Mouse (Mus musculus) MEL (cell line): ENCODE results near the gene Ttc39a. TPM values are rescaled to one million over a fixed set of nuclear protein-coding genes. Genes with fewer than 3 reads are reported as not detected.

Source experiments
- DNase-seq: peaks from one replicate; pipeline ENCODE4 v3.0.0; 2011; ENCODE audit warnings: low read depth, low spot score
- H3K27ac ChIP-seq: 2 replicates; pipeline ENCODE4 v1.5.1; 2012; ENCODE audit warnings: low read depth, mild to moderate bottlenecking, control low read depth, low read length, moderate library complexity; ENCODE audit not compliant: control insufficient read depth
- H3K27me3 ChIP-seq, 2 experiments: fragments of 150-350 bp in 1 of 2; sonication (generic) in 1 of 2; 2 replicates each; pipeline ENCODE4 v1.6.1; 2012; ENCODE audit warnings: low read length in 2 of 2, mild to moderate bottlenecking in 2 of 2, improper control_type of control experiment in 1 of 2, moderate library complexity in 1 of 2; ENCODE audit not compliant: insufficient read depth in 2 of 2, control insufficient read depth in 1 of 2
- H3K36me3 ChIP-seq, 2 experiments: 2 replicates each; pipeline ENCODE4 v1.6.1; 2012 to 2014; ENCODE audit warnings: low read length in 2 of 2, improper control_type of control experiment in 1 of 2, inconsistent platforms in 1 of 2, mild to moderate bottlenecking in 1 of 2; ENCODE audit not compliant: insufficient read depth in 2 of 2, control insufficient read depth in 1 of 2
- H3K4me1 ChIP-seq, 2 experiments: fragments of 150-350 bp in 1 of 2; sonication (generic) in 1 of 2; 2 replicates each; pipeline ENCODE4 v1.6.1; 2012; ENCODE audit warnings: low read length in 2 of 2, improper control_type of control experiment in 1 of 2, mild to moderate bottlenecking in 1 of 2; ENCODE audit not compliant: insufficient read depth in 2 of 2, control insufficient read depth in 1 of 2
- H3K4me3 ChIP-seq, 2 experiments: fragments of 150-350 bp in 1 of 2; sonication (generic) in 1 of 2; 2 replicates each; pipeline ENCODE4 v1.5.1; 2012; ENCODE audit warnings: low read depth in 2 of 2, low read length in 2 of 2, mild to moderate bottlenecking in 2 of 2, moderate library complexity in 2 of 2, control low read depth in 1 of 2, improper control_type of control experiment in 1 of 2; ENCODE audit not compliant: control insufficient read depth in 1 of 2, insufficient read depth in 1 of 2
- H3K79me2 ChIP-seq: 2 replicates; pipeline ENCODE4 v1.6.1; 2012; ENCODE audit warnings: mild to moderate bottlenecking, low read length, moderate library complexity; ENCODE audit not compliant: control insufficient read depth, poor library complexity, insufficient read depth
- H3K9ac ChIP-seq: 2 replicates; pipeline ENCODE4 v1.6.1; 2012; ENCODE audit warnings: low read depth, mild to moderate bottlenecking, control low read depth, low read length, moderate library complexity; ENCODE audit not compliant: control insufficient read depth, poor library complexity, severe bottlenecking
- H3K9me3 ChIP-seq: fragments of 150-350 bp; sonication (generic); replicated peaks from 2 replicates; pipeline ENCODE4 v1.6.1; 2012; ENCODE audit warnings: mild to moderate bottlenecking, low read length, improper control_type of control experiment, moderate library complexity; ENCODE audit not compliant: insufficient read depth
- CTCF ChIP-seq, 3 experiments: IDR thresholded peaks in 2 of 3; conservative IDR thresholded peaks in 1 of 3; 2 replicates each; pipeline ENCODE4 v1.5.1; 2011 to 2012; ENCODE audit warnings: low read length in 3 of 3, low read depth in 2 of 3, mild to moderate bottlenecking in 2 of 3, improper control_type of control experiment in 1 of 3, inconsistent platforms in 1 of 3, mixed read lengths in 1 of 3, moderate library complexity in 1 of 3; ENCODE audit not compliant: control insufficient read depth in 1 of 3, insufficient read depth in 1 of 3, poor library complexity in 1 of 3, severe bottlenecking in 1 of 3
- E2F4 ChIP-seq: IDR thresholded peaks from 2 replicates; pipeline ENCODE4 v1.6.1; 2011; ENCODE audit warnings: low read depth, low read length, improper control_type of control experiment, borderline replicate concordance
- EP300 ChIP-seq, 2 experiments: IDR thresholded peaks; 2 replicates each; pipeline ENCODE4 v1.6.1; 2011; ENCODE audit warnings: improper control_type of control experiment in 2 of 2, low read length in 2 of 2, low read depth in 1 of 2, mild to moderate bottlenecking in 1 of 2
- ETS1 ChIP-seq: IDR thresholded peaks from 2 replicates; pipeline ENCODE4 v1.6.1; 2012; ENCODE audit warnings: low read depth, mild to moderate bottlenecking, inconsistent platforms, low read length, improper control_type of control experiment, moderate library complexity
- JUND ChIP-seq: IDR thresholded peaks from 2 replicates; pipeline ENCODE4 v1.6.1; 2011; ENCODE audit warnings: low read depth, mild to moderate bottlenecking, improper control_type of control experiment, low read length
- MEF2A ChIP-seq: IDR thresholded peaks from 2 replicates; pipeline ENCODE4 v1.6.1; 2014; ENCODE audit warnings: low read depth, mild to moderate bottlenecking, inconsistent platforms, low read length, improper control_type of control experiment; ENCODE audit not compliant: poor library complexity, insufficient replicate concordance, severe bottlenecking; ENCODE audit errors: extremely low read depth
- MXI1 ChIP-seq: IDR thresholded peaks from 2 replicates; pipeline ENCODE4 v1.6.1; 2011; ENCODE audit warnings: mild to moderate bottlenecking, low read depth, low read length, improper control_type of control experiment
- MYB ChIP-seq: IDR thresholded peaks from 2 replicates; pipeline ENCODE4 v1.6.1; 2011; ENCODE audit warnings: mild to moderate bottlenecking, low read depth, low read length, improper control_type of control experiment
- POLR2AphosphoS2 ChIP-seq: IDR thresholded peaks from 2 replicates; pipeline ENCODE4 v1.6.1; 2011; ENCODE audit warnings: low read length, improper control_type of control experiment
- POLR2AphosphoS5 ChIP-seq: IDR thresholded peaks from 2 replicates; pipeline ENCODE4 v1.6.1; 2012; ENCODE audit warnings: low read depth, borderline replicate concordance, mild to moderate bottlenecking, inconsistent platforms, low read length, moderate library complexity, mixed read lengths
- SIN3A ChIP-seq: IDR thresholded peaks from 2 replicates; pipeline ENCODE4 v1.6.1; 2012; ENCODE audit warnings: low read length, improper control_type of control experiment, inconsistent platforms
- TAL1 ChIP-seq: IDR thresholded peaks from 2 replicates; pipeline ENCODE4 v1.6.1; 2012; ENCODE audit warnings: mild to moderate bottlenecking, inconsistent platforms, low read length, moderate library complexity, mixed read lengths
- TBP ChIP-seq: IDR thresholded peaks from 2 replicates; pipeline ENCODE4 v1.8.0; 2011; ENCODE audit warnings: low read depth, low read length, improper control_type of control experiment
- USF1 ChIP-seq: IDR thresholded peaks from 2 replicates; pipeline ENCODE4 v1.6.1; 2014; ENCODE audit warnings: low read depth, mild to moderate bottlenecking, inconsistent platforms, low read length, improper control_type of control experiment, moderate library complexity
- ZC3H11A ChIP-seq: IDR thresholded peaks from 2 replicates; pipeline ENCODE4 v1.6.1; 2012; ENCODE audit warnings: low read depth, mild to moderate bottlenecking, inconsistent platforms, low read length, improper control_type of control experiment
- ZKSCAN1 ChIP-seq: IDR thresholded peaks from 2 replicates; pipeline ENCODE4 v1.6.1; 2012; ENCODE audit warnings: low read depth, mild to moderate bottlenecking, inconsistent platforms, low read length, improper control_type of control experiment, moderate library complexity
- ZMIZ1 ChIP-seq: IDR thresholded peaks from 2 replicates; pipeline ENCODE4 v1.6.1; 2012; ENCODE audit warnings: low read depth, mild to moderate bottlenecking, inconsistent platforms, low read length, improper control_type of control experiment, moderate library complexity
- ZNF384 ChIP-seq: IDR thresholded peaks from 2 replicates; pipeline ENCODE4 v1.6.1; 2012; ENCODE audit warnings: low read depth, mild to moderate bottlenecking, inconsistent platforms, low read length, improper control_type of control experiment
- polyA plus RNA-seq, 2 experiments: library from polyadenylated mRNA; stranded (reverse) in 1 of 2; unstranded in 1 of 2; fragments of >175 nt in 1 of 2; fragments of >200 nt in 1 of 2; gene quantifications; 2 replicates each; pipeline versions ENCODE4 v1.2.1 to v1.2.4; 2012; ENCODE audit warnings: low replicate concordance in 2 of 2, low read depth in 1 of 2; ENCODE audit not compliant: insufficient read length in 2 of 2, insufficient read depth in 1 of 2, missing spikeins in 1 of 2
- total RNA-seq: library from RNA; depleted of rRNA; stranded (reverse); fragments of 300-350 nt; gene quantifications from 2 replicates; pipeline ENCODE4 v1.2.3, GENCODE M21; 2012

Gene Ttc39a
- total and polyA plus RNA-seq, 3 experiments: 2.8 to 4.2 TPM; not detected in 1

DNA sequence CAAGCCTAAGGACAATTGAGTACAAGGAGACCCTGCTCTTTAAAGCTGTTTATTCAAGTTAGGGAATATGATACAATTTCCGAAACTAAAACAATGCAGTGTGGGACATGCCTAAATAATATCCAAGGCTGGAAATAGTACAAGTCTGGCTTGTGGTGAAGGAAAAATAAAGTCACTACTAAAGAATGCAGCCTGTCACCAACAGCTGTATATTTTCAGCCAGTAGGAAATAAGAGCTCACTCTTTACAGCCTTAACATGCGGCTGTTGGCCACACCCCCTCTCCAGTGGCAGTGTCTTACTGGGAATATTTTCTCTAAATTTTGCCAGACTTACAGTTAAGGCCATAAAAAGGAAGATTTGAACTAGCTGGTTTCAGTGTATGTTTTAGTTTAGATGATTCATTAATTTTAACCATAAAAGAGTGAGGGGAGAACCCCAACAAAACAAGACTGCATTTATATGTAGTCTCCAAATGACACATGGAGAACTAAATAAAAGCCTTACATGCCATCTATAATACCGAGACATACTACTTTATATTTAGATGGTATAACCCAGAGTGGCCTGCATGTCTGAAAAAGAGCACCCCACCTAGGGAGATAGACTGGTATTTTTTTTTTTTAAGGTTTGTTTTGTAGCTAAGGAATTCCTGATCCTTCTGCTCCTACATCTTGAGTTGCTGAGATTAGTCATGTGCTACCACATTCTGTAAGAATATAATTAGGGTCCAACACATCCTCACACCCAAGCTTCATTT, 54.2 kb downstream of the Ttc39a start:
- H3K4me1 ChIP-seq: peaks cover 0 to 5% of the 10 kb centered on the region in 2 experiments; a peak in 2 of 4 replicates
- H3K27me3 ChIP-seq: no peaks in the 10 kb centered on the region
- H3K9me3 ChIP-seq: no peaks in the 10 kb centered on the region
- no peak overlapping the region for H3K27ac ChIP-seq
- no peak for DNase-seq
- TF ChIP-seq MEF2A: no peak
- TF ChIP-seq MXI1: no peak
- TF ChIP-seq ZKSCAN1: no peak
- no peak for TF ChIP-seq EP300 (IDR thresholded peaks at IDR 0.05; ENCODE audit: low read depth in 1 of 2, low read length in 2 of 2)
- no peak for TF ChIP-seq TAL1
- no peak for TF ChIP-seq JUND
- TF ChIP-seq MYB: no peak
- TF ChIP-seq E2F4: no peak
- no peak for TF ChIP-seq TBP
- TF ChIP-seq ZMIZ1: no peak
- TF ChIP-seq POLR2AphosphoS2: no peak
- TF ChIP-seq CTCF (IDR thresholded peaks at IDR 0.05 in 2 of 3, conservative IDR thresholded peaks at IDR 0.05 in 1 of 3; ENCODE audit: control insufficient read depth in 1 of 3, insufficient read depth in 1 of 3, low read depth in 2 of 3, low read length in 3 of 3, poor library complexity in 1 of 3, severe bottlenecking in 1 of 3): no peak
- no peak for TF ChIP-seq POLR2AphosphoS5
- peaks cover 2 to 12% of the 10 kb centered on the region in 2 experiments for H3K36me3 ChIP-seq
- H3K4me3 ChIP-seq: no peak overlapping the region
- peaks cover 4% of the 10 kb centered on the region for H3K79me2 ChIP-seq
- H3K9ac ChIP-seq: no peak overlapping the region

DNA sequence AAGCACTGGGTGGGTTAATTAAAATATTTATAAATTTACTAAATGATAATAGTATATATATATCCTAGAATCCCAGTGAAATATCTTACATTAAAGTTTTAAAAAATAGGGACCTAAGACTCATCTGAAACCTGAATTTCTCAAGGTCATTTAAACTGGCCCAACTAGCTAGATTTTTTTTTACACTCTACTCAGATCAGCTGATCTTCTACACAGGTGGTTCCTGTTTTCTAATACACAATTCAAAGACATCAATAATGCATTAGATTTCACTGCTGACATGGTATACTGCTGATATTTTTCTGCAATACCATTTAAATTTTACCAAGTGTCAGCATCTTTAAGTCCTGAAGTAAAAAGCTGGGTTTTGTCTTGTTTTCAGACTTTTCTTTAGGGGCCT, 57.5 kb downstream of the Ttc39a start:
- TF ChIP-seq ZC3H11A: no peak
- TF ChIP-seq ZNF384: peak; percentile 75
- peak; percentile 39; the same call in 1 of the 2 replicates for TF ChIP-seq USF1
- TF ChIP-seq ZMIZ1: no peak
- peak; percentile 71 for TF ChIP-seq ETS1
- TF ChIP-seq SIN3A: 0 out of 2 replicates have a peak, but pooled peaks have one; percentile 45
- TF ChIP-seq, all 39 proteins: peak for 4
- H3K4me1 ChIP-seq: peaks cover 0 to 5% of the 10 kb centered on the region in 2 experiments; a peak in 2 of 4 replicates
- H3K27ac ChIP-seq: no peak overlapping the region
- H3K4me3 ChIP-seq: no peak overlapping the region
- DNase-seq: no peak
- no peaks in the 10 kb centered on the region for H3K27me3 ChIP-seq
- peaks cover 7 to 10% of the 10 kb centered on the region in 2 experiments; a peak in 3 of 4 replicates for H3K36me3 ChIP-seq
- H3K9me3 ChIP-seq: no peaks in the 10 kb centered on the region
- no peak overlapping the region for H3K9ac ChIP-seq
- H3K79me2 ChIP-seq: peaks cover 15% of the 10 kb centered on the region
